Mouse (Mus musculus) CD4-positive, CD25-positive, alpha-beta regulatory T cell, adult 4 months (primary cell): ENCODE data around the gene Rsf1. TPM values are rescaled to one million over a fixed set of nuclear protein-coding genes. Genes with fewer than 3 reads are reported as not detected.

ENCODE experiments used
- ATAC-seq: one replicate; pipeline ENCODE4 v1.8.0; 2017
- polyA plus RNA-seq, 2 experiments: library from polyadenylated mRNA; unstranded; fragments of 100-300 nt; shearing (Covaris generic); gene quantifications; one replicate each; pipeline ENCODE4 v1.2.1; 2017

The Rsf1 gene
- polyA plus RNA-seq, 2 experiments from 2014 or later, result 25.3 to 27.5 TPM

DNA sequence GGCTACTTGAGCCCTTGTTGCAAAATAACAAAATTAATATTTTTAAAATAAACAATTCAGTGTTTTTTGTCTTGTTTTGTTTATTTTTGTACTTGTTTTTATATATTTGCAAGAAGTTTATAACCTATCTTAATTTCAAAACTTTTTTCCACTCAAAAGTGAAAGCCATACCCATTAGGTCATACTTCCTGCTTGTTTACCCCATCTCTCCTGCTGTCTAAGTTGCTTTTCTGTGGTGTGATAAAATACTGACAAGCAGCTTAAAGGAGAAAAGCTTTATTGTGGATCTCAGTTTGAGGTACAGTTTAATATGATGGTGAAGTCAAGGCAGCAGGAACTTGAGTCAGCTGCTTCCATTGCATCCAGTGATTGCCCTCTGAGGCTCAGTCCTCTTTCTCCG is 53.2 kb downstream of the Rsf1 start:
- ATAC-seq, result peak; percentile 56

DNA sequence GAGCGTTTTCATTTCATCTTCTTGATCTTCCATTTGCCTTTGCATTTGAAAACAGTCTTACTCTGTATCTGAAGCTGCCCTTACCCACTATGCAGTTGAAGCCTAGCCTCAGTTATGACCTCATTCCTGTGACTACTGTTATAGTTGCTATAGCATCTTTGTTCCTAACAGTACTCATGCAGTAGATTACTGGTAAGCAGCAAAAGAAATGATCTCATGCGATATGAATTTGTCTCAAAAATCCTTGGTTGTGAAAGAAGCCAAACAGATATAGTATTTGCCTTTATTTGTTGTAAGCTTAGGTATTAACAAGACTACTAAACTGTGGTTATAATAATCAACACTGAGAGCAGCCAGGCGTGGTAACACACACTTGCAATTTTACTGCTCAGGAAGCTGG is 65.4 kb downstream of the Rsf1 start:
- no peak for ATAC-seq

DNA sequence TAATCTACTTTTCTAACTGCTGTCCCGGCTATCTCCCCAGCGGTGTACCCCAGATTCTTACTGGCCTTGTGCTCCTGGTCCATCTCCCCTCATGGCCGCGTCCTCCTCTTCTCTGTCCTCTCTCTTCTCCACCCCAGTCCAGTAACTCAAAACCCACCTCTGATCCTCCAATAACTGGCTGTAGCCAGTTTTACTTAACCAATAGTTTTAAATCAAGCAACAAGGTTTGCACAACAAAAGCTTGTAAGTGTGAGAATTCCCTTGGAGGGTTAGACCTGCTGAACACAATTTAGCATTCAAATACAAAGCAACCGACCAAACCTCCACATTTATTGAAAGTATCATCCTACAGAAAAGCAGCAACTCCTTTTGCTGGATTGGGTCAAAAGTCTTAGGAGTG is 68.0 kb downstream of the Rsf1 start:
- ATAC-seq, result no peak

DNA sequence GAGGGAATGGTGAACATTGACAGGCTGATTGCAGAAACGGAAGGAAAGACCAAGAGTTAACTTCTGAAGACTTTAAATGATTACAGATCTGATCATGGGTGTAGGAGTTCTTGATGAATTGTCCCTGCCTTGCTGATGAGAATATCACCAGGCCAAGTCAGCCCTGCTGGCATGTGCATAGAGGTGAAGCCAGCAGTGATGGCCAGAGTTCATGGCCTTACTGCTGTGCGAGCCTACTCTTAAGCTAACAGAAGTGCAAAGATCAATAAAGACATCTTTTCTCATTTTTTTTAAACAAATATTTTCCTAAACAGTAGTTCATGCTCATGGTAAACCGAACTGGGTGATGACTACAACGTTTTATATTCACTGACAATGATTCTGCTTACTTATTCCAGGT is 71.0 kb downstream of the Rsf1 start:
- no peak for ATAC-seq

DNA sequence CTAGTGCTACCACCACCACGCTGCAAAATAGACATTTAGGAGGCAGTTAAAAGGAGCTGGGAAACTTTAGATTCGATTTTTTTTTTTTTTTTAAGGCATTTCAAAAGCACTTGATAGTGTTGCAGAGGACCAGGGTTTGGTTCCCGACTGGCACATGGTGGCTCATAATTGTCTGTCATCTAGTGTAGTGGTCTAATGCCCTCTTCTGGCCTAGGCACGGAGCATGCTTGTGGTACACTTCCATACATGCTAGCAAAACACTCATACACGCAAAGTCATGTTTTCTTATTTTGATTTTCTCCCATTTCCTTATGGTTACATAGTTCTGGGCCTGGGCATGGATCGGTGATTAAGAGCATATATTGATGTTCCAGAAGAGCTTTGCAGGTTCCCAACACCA is 76.5 kb downstream of the Rsf1 start:
- no peak for ATAC-seq

DNA sequence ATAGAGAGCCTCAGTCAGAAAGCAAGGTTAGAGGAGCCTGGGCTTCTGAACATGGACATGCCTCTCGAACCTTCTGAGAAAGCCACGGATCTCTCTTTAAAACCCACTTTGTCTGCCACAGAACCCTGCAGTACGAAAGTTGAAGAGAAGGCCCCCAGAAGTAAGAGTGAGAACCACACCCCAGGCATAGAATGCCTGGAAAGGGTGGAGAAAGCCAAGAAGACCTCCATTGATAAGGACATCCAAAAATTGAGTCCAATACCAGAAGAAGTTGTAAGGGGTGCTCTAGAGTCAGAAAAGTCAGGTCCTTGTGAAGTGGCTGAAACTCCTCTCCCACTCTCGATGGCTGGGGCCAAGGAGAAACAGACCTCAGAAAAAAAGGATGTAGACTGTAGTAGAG is 81.9 kb downstream of the Rsf1 start:
- no peak for ATAC-seq

DNA sequence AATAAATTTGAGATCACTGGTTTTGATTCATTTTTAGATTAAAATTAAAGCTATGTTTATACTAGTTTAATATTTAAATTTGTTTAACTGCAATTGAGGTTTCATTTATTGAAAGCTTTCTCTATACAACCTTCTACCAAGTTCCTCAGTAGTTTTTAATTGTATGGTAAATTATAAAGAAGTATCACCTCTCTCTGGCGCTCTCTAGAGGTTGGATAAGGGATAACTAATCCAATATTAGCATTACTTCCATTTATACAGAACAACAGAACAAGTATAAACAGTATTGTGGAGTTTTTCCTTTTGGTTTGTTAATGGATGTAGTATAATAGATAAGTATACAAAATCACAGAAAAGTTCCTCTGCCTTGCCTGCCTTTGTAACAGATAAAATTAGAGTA is 99.5 kb downstream of the Rsf1 start:
- ATAC-seq, result peak; percentile 62

DNA sequence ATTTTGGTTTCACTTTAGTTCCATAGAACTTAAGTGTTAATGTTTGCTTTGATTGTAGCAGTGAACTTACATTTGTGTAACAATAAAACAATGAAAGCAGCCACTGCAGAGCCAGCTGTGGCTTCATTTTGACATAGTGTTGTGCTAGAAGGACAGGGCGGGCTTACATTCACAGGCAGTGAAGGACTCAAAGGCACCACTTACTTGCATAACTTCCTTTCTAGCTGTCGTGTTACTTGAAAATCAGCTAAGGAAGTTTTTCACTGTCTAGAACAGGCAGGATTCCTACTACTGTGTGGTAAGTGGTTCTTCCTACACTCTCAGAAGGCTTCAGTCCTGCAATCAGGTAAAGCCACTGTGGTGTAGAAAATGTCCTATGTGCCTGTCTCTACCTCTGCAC is 108.1 kb downstream of the Rsf1 start:
- no peak for ATAC-seq

DNA sequence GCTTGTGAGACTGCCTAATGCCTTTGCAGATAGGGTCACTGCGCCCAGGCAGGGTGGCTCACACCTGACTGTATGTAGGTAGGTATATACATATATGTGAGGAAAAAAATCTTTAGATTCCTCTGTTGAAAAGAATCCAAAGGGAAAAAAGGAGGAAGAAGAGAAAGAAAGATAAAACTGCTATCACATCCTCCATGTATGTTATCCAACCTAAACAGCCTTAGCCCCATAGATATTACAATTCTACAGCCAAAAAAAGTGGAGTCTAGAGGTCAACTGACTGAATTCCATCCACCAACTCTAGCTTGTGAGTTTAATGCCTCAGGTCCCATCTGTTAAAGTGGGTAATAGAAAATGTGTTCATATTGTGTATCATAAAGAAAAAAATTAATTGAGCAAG is 115.8 kb downstream of the Rsf1 start:
- ATAC-seq, result no peak

DNA sequence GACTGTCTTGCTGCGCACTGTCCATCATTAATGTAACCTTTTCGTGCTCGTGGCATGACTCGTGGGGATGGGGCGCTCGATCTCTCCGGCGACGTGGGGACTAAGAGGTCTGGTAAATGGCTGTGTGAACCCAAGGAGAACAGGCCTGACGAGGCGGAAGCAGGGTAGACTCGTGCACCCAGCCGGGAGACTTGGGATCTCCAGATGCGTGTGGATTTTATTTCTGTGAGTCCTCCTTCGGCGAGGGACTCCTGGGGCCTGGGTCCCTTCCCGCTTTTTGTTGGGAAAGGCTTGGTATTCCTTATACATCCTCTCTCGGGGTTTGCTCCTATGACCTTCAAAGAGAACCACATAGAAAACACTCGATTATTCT is 116.4 kb downstream of the Rsf1 start:
- peak; percentile 35 for ATAC-seq

DNA sequence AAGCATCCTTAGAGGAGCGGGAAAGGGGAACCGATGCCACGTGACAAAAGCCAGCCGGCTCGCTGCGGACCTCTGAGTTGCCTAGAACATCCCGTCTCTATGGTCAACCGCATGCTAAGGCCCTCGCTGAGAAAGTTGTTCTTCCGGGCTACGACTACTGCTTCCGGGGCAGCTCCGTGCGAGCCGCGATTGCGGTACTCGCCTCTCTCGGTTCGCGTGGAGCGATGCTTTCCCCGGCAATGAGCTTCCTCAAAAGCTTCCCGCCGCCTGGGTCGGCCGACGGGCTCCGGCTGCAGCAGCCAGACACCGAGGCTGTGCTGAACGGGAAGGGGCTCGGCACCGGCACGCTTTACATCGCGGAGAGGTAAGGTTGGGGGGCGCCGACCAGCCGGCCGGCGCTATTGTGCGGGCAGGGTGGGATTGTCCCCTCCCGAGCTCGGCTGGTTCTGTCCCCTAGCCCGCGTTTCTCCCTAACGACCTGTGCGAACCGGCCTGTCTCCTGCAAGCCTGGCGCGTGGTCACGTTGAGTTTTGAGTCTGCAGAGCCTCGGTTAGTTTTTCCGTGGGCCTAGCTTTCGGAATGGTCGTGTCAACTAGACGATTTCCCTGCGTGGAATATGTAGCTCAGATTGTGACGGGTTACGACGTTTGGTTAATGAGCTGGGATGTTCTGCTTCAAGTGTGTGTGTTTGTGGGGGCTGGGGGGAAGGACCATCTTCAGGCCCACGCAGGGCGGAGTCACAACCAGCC is 117.0 kb downstream of the Rsf1 start, which contains the start of gene Clns1a:
TSS of gene Clns1a (plus strand) at position 129 of the 749 bp plus-strand sequence.
- ATAC-seq, result peak; percentile 96

DNA sequence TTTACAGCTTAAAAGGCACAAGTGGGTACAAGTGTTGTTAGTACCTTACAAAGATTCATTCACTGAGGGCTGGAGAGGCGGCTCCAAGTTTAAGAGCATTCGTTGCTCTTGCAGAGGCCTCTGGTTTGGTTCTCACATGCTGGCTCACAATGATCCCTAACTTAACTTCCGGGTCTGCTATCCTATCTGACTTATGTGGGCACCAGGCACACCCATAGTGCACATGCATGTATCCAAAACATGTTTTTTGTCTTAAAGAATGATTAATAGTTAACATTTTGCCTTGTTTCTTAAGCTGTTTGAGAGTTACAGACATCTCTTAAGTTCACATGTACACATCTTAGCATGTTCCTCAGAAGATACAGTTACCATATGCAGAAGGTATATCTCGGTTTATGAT is 120.5 kb downstream of the Rsf1 start:
- no peak for ATAC-seq

DNA sequence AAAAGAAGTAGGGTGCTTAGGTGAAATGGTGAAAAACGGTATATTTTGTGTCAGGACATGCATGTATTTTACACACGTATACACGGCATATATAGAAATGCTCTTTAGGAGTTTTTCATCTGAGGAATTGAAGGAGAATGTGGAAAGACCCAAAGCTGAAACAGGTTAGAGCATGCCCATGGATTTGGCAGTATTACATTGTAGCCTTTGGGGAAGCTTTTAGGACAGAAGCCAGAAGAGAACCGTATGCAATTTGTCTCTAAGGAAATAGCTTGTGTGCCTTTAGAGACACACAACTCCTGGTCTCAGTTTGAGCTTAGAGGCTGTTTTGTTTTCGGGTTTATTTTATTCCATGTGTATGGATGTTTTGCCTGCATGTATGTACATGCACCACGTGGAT is 121.4 kb downstream of the Rsf1 start:
- no peak for ATAC-seq

DNA sequence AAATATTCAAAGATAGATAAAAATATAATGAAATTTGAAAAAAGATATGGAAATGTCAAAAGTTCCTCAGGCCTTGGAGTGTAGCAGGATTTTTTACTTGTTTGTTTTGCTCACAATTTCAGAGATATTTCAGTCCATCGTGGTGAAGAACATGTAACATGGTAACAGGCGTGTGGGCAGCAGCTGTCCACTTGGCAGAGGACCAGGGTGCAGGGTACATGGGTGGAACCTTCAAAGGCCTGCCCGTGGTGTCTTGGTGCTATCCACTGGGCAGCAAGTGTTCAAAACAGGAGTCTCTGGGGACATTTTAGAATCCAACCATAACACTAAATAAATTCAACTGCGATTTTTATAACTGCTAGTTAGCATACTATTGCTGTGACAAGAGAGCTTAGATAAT is 127.4 kb downstream of the Rsf1 start:
- ATAC-seq, result no peak

DNA sequence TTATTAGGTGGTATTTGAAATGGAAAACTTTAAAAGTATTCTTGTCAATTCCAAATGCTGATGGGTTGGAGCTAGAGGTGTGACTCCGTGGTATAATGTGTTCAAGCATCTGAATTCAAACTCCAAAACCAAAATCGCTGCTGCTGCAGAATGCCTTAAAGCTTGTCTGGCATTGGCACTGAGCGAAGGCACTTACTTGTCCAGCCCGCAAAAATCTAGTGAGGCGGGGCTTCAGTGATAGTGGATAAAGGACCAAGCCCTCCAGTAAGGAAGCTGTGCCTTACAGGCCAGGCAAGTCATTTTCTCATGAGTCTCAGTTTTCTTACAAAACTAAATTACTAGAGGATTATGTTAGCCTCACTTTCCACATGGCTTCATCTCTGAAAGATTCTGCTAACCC is 128.1 kb downstream of the Rsf1 start:
- ATAC-seq, result no peak

DNA sequence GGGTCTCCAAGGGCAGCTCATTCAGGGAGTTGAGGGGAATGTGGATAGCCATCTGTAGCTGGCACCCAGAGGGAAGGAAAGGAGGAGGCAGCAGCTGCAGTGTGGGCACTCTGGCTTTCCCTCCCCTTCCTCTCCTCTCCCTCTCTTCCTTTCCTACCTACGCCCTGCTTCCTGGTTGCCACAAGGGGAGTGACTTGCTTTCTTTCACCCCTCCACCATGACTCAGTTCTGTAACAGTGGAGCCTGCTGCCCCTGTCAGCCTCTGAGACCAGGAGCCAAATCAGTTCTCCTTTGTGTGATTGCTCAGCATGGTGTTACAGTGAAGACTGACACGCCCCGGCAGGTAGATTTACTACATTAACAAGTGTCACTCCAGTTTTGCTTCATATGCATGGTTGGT is 129.5 kb downstream of the Rsf1 start:
- ATAC-seq, result no peak

DNA sequence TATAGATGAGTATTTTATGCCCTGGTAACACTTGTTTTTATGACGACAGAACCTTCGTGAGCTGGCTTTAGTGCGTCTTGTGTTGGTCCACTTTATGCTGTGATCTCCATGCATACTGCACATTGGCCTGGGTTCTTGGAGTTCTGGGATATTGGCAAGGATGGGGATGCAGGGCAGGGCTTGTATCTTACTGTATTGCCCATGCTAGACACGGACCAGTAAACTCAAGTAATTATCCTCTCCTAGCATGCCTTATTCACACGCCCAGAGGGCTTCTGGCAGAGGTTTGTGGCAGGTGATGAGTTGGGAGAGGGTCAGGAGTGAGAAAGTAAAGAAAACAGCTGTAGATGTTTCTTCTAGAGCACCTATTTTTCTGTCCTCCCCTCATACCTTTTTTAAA is 135.0 kb downstream of the Rsf1 start:
- ATAC-seq, result no peak

DNA sequence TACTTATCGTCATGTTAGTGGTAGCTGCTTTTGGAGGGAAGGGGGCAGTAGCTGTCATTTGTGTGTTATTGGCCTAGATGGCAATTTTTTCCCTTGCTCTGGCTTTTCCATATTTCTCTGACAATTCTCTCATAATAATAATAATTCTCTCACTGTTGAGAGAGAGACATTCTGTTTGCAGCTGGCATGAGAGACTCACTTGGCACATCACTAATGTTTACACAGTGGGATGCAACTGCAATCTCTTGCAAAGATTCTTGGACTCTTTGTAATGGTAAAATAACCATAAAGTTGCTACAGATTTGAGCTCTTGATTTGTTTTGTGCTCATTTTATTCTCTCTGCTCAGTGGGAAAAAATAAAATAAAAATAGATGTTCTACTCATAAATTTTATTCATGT is 137.6 kb downstream of the Rsf1 start:
- ATAC-seq, result no peak

DNA sequence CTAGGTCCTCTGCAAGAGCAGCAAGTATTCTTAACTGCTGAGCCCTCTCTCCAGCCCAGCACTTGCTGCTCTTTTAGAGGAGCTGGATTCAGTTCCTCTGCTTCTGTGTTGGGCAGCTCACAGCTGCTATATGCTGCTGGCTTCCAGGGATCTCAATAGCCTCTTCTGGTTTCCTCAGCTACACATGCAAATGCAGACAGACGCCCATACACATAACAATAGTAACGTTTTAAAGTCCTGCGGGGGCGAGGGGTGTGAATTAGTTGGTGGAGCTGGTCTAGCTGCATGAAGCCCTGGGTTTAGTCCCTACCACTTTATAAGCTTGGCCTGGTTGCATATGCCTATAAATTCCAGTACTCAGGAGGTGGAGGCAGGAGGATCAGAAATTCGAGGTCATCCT is 139.4 kb downstream of the Rsf1 start:
- ATAC-seq, result no peak

DNA sequence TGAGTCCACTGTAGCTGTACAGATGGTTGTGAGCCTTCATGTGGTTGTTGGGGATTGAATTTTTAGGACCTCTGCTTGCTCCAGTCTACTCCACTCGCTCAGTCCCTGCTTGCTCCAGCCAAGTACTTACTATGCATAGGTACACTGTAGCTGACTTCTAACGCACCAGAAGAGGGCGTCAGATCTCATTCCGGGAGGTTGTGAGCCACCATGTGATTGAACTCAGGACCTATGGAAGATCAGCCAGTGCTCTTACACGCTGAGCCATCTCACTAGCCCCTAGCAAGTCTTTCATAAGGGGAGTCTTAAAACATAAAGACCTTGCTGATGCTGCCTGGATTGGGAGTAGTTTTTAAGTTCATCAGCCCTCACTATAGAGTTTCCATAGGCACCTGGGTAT is 140.4 kb downstream of the Rsf1 start:
- no peak for ATAC-seq

DNA sequence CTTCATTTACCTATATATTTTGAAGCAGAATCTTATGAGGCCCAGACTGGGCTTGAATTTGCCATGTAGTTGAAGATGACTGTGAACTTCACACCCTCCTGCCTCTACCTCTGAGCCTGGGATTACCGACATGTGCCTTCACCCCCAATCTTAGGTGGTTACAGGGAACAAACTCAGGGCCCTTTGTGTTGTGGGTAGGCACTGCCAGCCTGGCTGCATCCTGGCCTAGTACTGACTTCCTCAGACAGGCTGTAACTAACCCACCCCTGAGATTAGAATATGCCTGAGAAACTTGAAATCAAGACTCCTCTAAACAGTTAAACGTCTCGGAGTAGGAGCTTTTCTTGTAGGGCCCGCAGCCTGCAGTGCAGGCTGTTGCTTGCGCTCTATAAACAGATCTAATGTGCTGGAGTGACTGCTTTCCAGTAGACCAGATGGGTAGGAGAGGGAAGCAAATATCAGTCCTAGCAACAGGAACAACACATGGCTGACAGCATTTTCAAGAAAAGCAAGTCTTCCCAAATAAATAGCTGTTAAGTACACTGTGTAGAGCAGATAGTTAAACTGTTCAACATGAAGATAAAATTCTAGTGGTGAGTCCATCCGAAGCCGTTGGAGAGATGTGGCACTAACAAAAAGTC is 142.7 kb downstream of the Rsf1 start:
- no peak for ATAC-seq

DNA sequence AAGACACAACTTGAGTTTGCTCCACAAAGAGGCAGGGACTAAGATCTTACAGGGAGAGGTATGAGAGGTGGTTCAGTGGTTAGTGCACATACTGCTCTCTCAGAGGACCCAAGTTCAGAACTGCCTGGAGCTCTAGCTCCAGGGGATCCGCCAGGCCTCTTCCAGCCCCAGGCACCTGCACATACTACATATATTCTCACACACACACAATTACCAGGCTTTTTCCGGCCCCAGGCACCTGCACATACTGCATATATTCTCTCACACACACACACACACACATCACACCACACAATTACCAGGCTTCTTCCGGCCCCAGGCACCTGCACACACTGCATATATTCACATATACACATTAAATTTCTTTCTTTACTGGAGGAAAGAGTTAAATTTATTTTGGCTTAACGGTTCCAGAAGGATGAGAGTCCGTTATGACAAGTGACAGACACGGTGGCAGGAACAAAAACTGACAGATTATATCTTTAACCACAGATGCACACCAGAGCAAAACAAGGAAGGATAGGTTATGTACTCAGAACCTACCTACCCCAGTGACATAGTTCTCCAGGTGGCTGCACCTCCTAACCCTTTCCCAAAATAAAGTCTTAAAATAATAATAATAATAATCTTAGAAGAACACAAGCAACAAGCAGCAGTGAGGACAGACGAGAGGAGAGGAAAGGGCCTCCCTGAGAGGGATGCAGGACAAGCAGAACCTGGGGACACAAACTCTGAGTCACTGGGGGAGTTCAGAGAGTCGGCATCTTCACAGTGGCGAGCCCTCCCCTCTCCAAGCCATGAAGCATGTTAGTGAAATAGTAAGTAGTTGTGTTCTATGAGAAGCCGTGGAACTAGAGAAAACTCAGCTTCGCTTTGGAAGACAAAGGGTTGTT is 144.2 kb downstream of the Rsf1 start:
- ATAC-seq, result no peak

DNA sequence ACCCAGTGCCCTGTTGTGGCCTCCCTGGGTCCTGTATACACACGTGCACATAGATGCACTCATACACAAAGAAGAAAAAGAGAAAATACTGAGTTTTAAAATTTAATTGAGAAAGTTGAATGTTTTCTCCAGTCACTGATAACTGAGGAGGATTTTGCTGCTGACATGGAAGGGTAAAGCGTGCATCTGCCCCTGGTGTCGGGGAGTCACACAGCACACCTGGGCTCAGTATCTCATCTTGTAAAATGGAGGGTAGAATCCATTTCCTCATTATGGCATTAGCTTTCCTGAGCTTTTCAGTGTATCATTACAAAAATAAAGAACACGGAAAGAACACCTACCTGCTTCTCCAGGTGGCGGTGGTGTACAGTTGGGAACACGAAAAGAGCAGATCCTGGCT is 145.7 kb downstream of the Rsf1 start:
- ATAC-seq, result no peak

DNA sequence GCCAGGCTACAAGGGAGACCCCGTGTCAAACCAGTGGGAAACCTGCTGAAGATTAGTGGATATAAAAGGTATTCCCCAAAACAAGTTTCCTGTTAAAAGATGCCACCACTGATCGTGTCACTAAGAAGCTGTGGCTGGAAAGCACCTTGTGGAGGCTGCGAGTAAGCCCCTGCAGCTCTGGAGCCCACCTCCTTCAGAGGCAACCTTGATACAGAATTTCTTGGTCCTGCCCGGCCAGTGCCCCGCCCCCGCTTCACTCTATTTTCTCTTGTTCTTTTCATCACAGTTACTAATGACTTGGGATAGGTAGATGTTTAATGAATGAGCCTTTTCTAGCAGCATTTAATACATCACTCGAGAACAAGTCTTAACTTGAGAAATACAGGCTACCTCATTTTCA is 146.4 kb downstream of the Rsf1 start:
- ATAC-seq, result no peak
